Mouse (Mus musculus) G1E (cell line): ENCODE results near the gene Fbll1. TPM values are rescaled to one million over a fixed set of nuclear protein-coding genes. Genes with fewer than 3 reads are reported as not detected.

Experiments used
- ATAC-seq: 2 replicates; pipeline ENCODE4 v1.8.0; 2016; ENCODE audit warnings: mild to moderate bottlenecking; ENCODE audit not compliant: insufficient number of reproducible peaks, poor library complexity, low FRiP score, severe bottlenecking; ENCODE audit errors: extremely low read depth
- DNase-seq: peaks from one replicate; pipeline ENCODE4 v3.0.0; 2012; ENCODE audit warnings: low spot score
- H3K27me3 ChIP-seq: 2 replicates; pipeline ENCODE4 v1.6.1; 2012; ENCODE audit warnings: mild to moderate bottlenecking, low read length, inconsistent platforms; ENCODE audit not compliant: insufficient read depth
- H3K36me3 ChIP-seq: replicated peaks from 2 replicates; pipeline ENCODE3; 2012; ENCODE audit warnings: mild to moderate bottlenecking, inconsistent platforms
- H3K4me1 ChIP-seq: 2 replicates; pipeline ENCODE4 v1.6.1; 2012; ENCODE audit warnings: low read depth, low read length, inconsistent platforms, mixed read lengths; ENCODE audit not compliant: insufficient read depth
- H3K4me3 ChIP-seq: 2 replicates; pipeline ENCODE4 v1.5.1; 2012; ENCODE audit warnings: low read depth, mild to moderate bottlenecking, inconsistent platforms, low read length, moderate library complexity, mixed read lengths
- H3K9me3 ChIP-seq: replicated peaks from 2 replicates; pipeline ENCODE4 v1.6.1; 2012; ENCODE audit warnings: inconsistent platforms
- CTCF ChIP-seq: IDR thresholded peaks from 2 replicates; pipeline ENCODE4 v1.5.1; 2012; ENCODE audit warnings: low read depth, low read length, inconsistent platforms, mixed read lengths
- GATA1 ChIP-seq: IDR thresholded peaks from 2 replicates; pipeline ENCODE4 v1.6.1; 2012; ENCODE audit warnings: borderline replicate concordance, low read length, inconsistent platforms, mixed read lengths
- GATA2 ChIP-seq: IDR thresholded peaks from 2 replicates; pipeline ENCODE4 v1.6.1; 2012; ENCODE audit warnings: low read depth, low read length, inconsistent platforms, borderline replicate concordance
- POLR2AphosphoS5 ChIP-seq: IDR thresholded peaks from 2 replicates; pipeline ENCODE4 v1.6.1; 2012; ENCODE audit warnings: low read depth, low read length, inconsistent platforms; ENCODE audit not compliant: insufficient replicate concordance
- TAL1 ChIP-seq: conservative IDR thresholded peaks from 2 replicates; pipeline ENCODE4 v1.6.1; 2012; ENCODE audit warnings: low read depth, low read length, inconsistent platforms, mixed read lengths
- polyA plus RNA-seq: library from polyadenylated mRNA; stranded (reverse); fragments of >175 nt; gene quantifications from 2 replicates; pipeline ENCODE4 v1.2.3, GENCODE M21; 2012
- total RNA-seq, 2 experiments: library from RNA; stranded (forward) in 1 of 2; stranded (reverse) in 1 of 2; fragments of 200-1000 nt in 1 of 2; fragments of >200 nt in 1 of 2; fragmentation: Nextera tagmentation in 1 of 2; gene quantifications; 2 replicates each; pipeline ENCODE4 v1.2.3; 2014 to 2017

Gene Fbll1
- total and polyA plus RNA-seq, 3 experiments = 0.11 TPM; not detected in 2

DNA sequence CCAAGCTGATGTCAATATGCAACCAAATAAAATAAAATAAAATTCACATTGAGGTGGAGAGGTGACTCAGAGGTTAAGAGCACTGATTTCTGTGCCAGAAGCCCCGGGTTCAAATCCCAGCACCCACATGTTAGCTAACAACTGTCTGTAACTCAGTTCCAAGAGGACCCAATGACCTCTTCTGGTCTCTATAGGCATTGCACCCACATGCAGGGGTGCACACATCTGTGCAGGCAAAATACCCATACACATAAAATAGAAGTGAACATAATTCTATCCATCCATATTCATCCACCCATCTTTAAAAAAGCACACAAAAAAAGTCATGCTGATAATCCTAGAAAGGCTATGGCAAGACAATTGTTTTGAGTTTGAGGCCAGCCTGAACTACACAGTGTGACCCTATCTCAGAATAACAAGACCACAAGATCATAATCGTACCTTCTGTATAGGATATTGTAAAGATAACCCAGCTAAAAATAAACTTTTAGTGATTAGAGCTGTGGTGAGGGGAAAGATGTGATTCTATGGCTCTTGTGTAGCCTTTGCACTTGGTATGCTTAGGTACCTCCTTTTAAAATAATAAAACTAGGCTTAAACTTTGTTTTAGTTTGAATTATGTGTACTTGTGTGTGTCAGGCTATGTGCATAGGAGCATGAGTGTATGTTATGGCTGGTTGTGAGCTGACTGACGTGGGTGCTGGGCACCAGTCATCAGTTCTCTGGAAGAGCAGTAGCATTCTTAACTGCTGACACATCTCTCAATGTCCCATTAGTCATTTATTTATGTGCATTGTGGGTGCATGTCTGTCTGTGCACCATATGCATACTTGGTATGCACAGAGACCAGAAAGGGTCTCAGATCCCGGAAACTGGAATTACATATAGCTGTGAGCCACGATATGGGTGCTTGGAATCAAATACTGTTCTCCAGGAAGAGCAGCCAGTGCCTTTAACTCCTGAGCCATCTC lies 38.8 kb upstream of the Fbll1 start:
- Histone ChIP-seq H3K27me3 (peaks cover 7% of the 10 kb centered on the region; the same call in 1 of the 2 replicates), H3K36me3 (peaks cover 6% of the 10 kb centered on the region), H3K4me1 (peaks cover 45% of the 10 kb centered on the region), H3K9me3 (no peaks in the 10 kb centered on the region), H3K4me3 (no peak overlapping the region; the same call in 1 of the 2 replicates)
- no peak for ATAC-seq
- DNase-seq = no peak
- TF ChIP-seq TAL1 (no peak), GATA2 (no peak), POLR2AphosphoS5 (no peak), GATA1 (no peak), CTCF (no peak)

DNA sequence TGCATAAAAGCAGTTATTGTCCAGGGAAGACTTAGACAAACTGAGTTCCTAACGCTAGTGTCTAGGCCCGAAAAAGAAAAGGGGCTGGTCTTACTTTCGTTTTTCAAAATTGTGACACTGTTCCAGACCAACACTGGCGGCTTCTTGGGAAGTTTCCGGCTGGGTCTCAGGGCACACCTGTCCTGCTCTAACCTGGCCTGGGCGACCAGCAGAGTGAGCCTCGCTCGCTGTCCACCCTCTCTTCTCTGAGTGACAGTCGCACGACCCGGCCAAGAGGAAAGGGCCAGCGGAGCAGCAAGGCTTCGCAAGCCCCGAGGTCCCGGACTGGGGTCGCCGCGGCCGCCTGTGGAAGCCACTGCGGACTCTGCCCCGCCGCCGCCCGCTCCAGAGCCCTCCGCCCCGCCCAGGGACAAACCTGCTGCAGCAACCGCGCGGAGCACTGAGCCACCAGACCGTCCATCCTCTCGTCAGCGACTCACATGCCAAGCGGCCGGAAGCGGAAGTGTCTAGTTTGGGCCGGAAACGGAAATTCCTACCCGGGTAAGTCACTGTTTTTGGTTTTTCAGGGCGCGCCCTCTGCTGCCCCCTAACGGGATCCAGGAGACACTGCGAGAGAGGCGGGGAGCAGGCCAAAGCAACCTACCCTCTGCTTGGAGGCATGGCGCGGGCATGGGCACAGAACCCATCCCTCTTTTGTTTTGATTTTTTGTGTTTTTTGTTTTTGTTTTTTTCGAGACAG lies 35.5 kb upstream of the Fbll1 start, which contains the start of gene Rars:
TSS of gene Rars (minus strand) at position 485 of the 739 bp plus-strand sequence.
- Histone ChIP-seq H3K27me3 (no peaks in the 10 kb centered on the region), H3K9me3 (no peaks in the 10 kb centered on the region), H3K4me1 (peaks cover 53% of the 10 kb centered on the region), H3K36me3 (peaks cover 39% of the 10 kb centered on the region), H3K4me3 (peak within 1 kb of the TSS; percentile 95)
- ATAC-seq (peak; percentile 70), DNase-seq (peak; percentile 82)
- TF ChIP-seq CTCF (peak; percentile 75), GATA2 (no peak), GATA1 (no peak), POLR2AphosphoS5 (no peak), TAL1 (no peak)

DNA sequence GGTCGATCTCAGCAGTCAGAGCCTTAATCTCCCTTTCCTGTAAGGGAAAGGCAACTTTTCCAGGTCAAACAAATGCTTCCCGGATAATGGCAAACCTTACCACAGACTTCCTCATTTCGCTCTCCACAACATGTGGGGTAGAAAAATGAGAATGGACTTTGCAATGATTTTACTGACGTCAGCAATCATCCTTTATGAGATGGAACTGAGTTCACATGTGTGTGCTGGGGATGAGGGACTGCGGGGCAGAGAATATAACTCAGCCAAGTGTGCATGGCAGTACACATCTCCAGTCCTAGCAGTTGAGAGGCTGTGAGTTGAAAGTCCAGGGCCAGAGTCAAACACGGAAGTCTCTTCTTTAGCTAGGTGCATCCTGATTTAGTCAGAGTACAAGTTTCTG lies 34.6 kb upstream of the Fbll1 start:
- no peaks in the 10 kb centered on the region for H3K27me3 ChIP-seq
- H3K36me3 ChIP-seq = peaks cover 48% of the 10 kb centered on the region
- ATAC-seq (no peak), DNase-seq (peak; percentile 6)
- H3K4me1 ChIP-seq = peaks cover 54% of the 10 kb centered on the region
- H3K9me3 ChIP-seq = no peaks in the 10 kb centered on the region
- TF ChIP-seq CTCF (no peak), GATA2 (no peak), GATA1 (no peak)
- H3K4me3 ChIP-seq = peak overlapping the region; percentile 95

DNA sequence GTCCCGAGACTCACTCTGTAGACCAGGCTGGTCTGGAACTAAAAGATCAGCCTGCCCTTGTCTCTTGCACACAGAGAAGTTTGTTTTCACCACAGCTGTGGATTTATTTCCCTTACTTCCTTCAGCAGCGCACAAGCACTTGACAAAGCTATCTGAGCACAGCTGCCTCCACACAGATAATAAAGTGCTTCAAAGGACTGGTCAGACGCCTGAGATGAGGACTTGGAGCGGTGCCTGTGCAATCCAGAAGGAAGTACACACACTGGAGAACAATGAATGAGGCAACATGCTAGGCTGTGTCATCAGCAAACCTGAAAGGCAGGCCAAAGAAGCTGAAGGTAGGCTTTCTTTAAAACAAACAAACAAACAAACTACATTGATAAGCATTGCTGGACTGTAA lies 33.5 kb upstream of the Fbll1 start:
- Histone ChIP-seq H3K9me3 (no peaks in the 10 kb centered on the region), H3K4me3 (no peak overlapping the region; the same call in 1 of the 2 replicates), H3K4me1 (peaks cover 45% of the 10 kb centered on the region), H3K27me3 (no peaks in the 10 kb centered on the region), H3K36me3 (peaks cover 59% of the 10 kb centered on the region)
- no peak for ATAC-seq
- DNase-seq = no peak
- TF ChIP-seq CTCF (no peak), GATA1 (no peak), POLR2AphosphoS5 (no peak), GATA2 (no peak), TAL1 (no peak)

DNA sequence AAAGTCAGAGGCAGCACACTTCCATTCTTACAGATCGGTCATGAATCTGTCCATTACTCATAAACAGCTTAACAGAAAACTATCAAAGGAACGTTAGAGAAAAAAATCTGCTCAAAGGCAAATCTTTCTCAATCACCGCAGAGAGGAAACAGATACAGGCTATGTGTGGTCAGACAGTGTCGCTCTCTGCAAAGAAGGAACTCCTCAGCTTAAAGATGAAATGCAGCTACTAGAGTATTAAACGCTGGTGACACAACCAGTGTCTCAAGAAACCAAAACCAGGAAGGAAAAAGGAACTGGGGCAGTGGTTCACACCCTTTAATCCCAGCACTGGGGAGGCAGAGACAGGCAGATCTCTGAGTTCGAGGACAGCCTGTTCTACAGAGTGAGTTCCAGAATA lies 29.0 kb upstream of the Fbll1 start:
- no peak overlapping the region for H3K4me3 ChIP-seq
- peaks cover 95% of the 10 kb centered on the region for H3K36me3 ChIP-seq
- TF ChIP-seq CTCF (no peak), POLR2AphosphoS5 (no peak), GATA2 (no peak), GATA1 (no peak), TAL1 (no peak)
- H3K9me3 ChIP-seq = no peaks in the 10 kb centered on the region
- H3K4me1 ChIP-seq = peaks cover 28% of the 10 kb centered on the region
- DNase-seq (no peak), ATAC-seq (no peak)
- H3K27me3 ChIP-seq = no peaks in the 10 kb centered on the region

DNA sequence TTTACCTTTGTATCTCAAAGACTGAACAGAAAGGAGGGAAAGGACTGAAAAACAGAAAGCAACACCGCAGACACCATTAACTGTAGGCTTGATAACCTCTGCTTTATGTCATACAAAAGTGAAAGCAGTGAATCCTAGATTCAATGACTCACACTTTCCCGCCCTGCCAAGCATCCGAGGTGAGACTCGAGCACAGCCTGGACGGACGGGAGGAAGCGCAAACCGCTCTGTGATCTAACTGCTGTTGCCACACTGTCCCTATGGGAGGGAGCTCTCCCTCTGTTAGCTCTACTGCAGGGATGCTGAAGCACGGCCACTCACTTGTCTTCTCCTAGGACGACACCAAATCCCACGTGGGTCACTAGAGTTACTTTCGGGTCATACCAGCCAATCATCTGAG lies 17.6 kb upstream of the Fbll1 start:
- H3K36me3 ChIP-seq = peaks cover 98% of the 10 kb centered on the region
- no peak for TF ChIP-seq POLR2AphosphoS5
- TF ChIP-seq GATA1 = no peak
- no peak for TF ChIP-seq CTCF
- no peak for TF ChIP-seq TAL1
- no peaks in the 10 kb centered on the region for H3K4me1 ChIP-seq
- ATAC-seq (no peak), DNase-seq (no peak)
- no peaks in the 10 kb centered on the region for H3K9me3 ChIP-seq
- H3K27me3 ChIP-seq = no peaks in the 10 kb centered on the region
- no peak overlapping the region for H3K4me3 ChIP-seq
